Mouse (Mus musculus) small intestine, adult 2 months (tissue): ENCODE data around the gene Vsig2.

Source experiments
- CTCF ChIP-seq: fragments of 200-500 bp; IDR thresholded peaks from 2 replicates; pipeline ENCODE4 v1.5.1; 2012; ENCODE audit warnings: low read depth, mild to moderate bottlenecking, control low read depth, inconsistent platforms, low read length, moderate library complexity, mixed read lengths; ENCODE audit not compliant: insufficient replicate concordance, insufficient read length; ENCODE audit errors: extremely low read depth
- POLR2A ChIP-seq: fragments of 200-500 bp; IDR thresholded peaks from 2 replicates; pipeline ENCODE4 v1.6.1; 2012; ENCODE audit warnings: low read depth, mild to moderate bottlenecking, control low read depth, inconsistent platforms, low read length, moderate library complexity

- no peak for TF ChIP-seq CTCF
- TF ChIP-seq POLR2A: no peak
These were observed 3.0 kb downstream of the Vsig2 start for GRCm38 (mm10) chr9:37541851-37542642.
